In the genomic region with DNA sequence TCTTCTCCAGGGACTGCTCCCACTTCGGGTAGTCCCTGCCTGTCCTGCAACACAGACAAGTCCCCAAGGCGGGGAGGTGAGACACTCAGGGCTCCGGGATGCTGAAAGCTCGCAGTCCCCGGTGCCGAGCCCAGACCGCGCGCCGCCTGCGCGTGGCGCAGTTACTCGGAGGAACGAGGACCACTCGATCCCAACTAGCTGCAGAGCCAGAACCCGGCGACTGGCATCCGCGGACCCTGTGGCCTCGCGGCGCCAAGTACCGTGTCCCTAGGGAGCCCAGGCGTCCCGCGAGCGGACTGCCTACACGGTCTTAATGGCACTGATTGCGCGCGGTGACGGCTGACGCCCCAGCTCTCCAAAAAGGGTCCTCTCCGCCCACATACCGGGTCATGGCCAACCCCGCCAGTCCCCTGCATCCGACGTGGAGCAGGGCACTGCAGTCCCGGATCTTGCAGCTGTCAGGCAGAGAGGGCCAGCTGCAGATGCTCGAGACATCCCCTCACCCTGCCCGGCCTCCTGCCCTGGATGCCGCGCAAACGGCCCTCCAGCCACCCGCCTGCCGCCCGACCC, we compare ENCODE assay signal across 9 mouse cellular contexts. TPM values are rescaled to one million over a fixed set of nuclear protein-coding genes. Genes with fewer than 3 reads are reported as not detected.
DNase-seq lines count a peak whose midpoint lies in the region; ATAC-seq and TF ChIP-seq lines count a peak whose summit lies in the region.
"Had no signal": no experiment of that assay in that cellular context is flagged by ENCODE, and none has a peak within 500 bp of the region (broad histone marks: within the 10 kb centered on the region; RNA-seq: fewer than 3 reads in every experiment).

No protein-coding gene starts in this region.

- H3K27me3 ChIP-seq in intestine, embryonic 14.5 days (replicated peaks; ENCODE audit: control insufficient read depth, insufficient read depth, low read length), result peaks cover 9% of the 10 kb centered on the region; the same call in 1 of the 2 replicates
- peaks cover 56% of the 10 kb centered on the region for H3K27me3 ChIP-seq in limb, embryonic 12.5 days
- H3K27me3 ChIP-seq in midbrain, embryonic 12.5 days, result peaks cover 12% of the 10 kb centered on the region

- DNase-seq in kidney, adult 18-20 months, result peak; percentile 31
- DNase-seq in kidney, adult 8-10 months, result no peak
- DNase-seq in gastrocnemius, postnatal 25 days, result peak; percentile 72
- DNase-seq in intestine, embryonic 14.5 days (ENCODE audit: low spot score), result peak; percentile 89
- DNase-seq in testis, postnatal 14 days (ENCODE audit: low spot score), result peak; percentile 25

- peak overlapping the region; percentile 78 for H3K4me2 ChIP-seq in intestine, embryonic 14.5 days (ENCODE audit: low read length)
- peak overlapping the region; percentile 88 for H3K4me2 ChIP-seq in limb, embryonic 12.5 days
- peak overlapping the region; percentile 97 for H3K4me2 ChIP-seq in midbrain, embryonic 12.5 days (replicated peaks)

- H3K9me3 ChIP-seq in intestine, embryonic 14.5 days (ENCODE audit: control insufficient read depth, low read length), result no peaks in the 10 kb centered on the region
- no peaks in the 10 kb centered on the region for H3K9me3 ChIP-seq in limb, embryonic 12.5 days
- H3K9me3 ChIP-seq in midbrain, embryonic 12.5 days, result no peaks in the 10 kb centered on the region

- peak overlapping the region; percentile 75 for H3K9ac ChIP-seq in intestine, embryonic 14.5 days (ENCODE audit: low read length)
- peak overlapping the region; percentile 79 for H3K9ac ChIP-seq in limb, embryonic 12.5 days (replicated peaks)
- H3K9ac ChIP-seq in midbrain, embryonic 12.5 days (replicated peaks), result peak overlapping the region; percentile 70

- H3K4me1 ChIP-seq in cortical plate, adult 2 months (ENCODE audit: control insufficient read depth, insufficient read depth, low read length), result no peaks in the 10 kb centered on the region
- H3K4me1 ChIP-seq in intestine, embryonic 14.5 days (replicated peaks; ENCODE audit: control insufficient read depth, insufficient read depth, low read length), result peaks cover 6% of the 10 kb centered on the region; the same call in 1 of the 2 replicates
- H3K4me1 ChIP-seq in limb, embryonic 12.5 days (replicated peaks), result peaks cover 13% of the 10 kb centered on the region
- H3K4me1 ChIP-seq in midbrain, embryonic 12.5 days, result peaks cover 14% of the 10 kb centered on the region

- WGBS in intestine, embryonic 14.5 days, result under 1% methylated on average over 48 of the region's 48 CpGs
- WGBS in limb, embryonic 12.5 days, result under 1% methylated on average over 48 of the region's 48 CpGs
- under 1% methylated on average over 46 of the region's 48 CpGs for WGBS in midbrain, embryonic 12.5 days

- no peak for TF ChIP-seq CTCF in cortical plate, adult 2 months (IDR thresholded peaks at IDR 0.05; ENCODE audit: extremely low read depth, insufficient read depth, low read length)

- no peaks in the 10 kb centered on the region for H3K36me3 ChIP-seq in intestine, embryonic 14.5 days (ENCODE audit: control insufficient read depth, insufficient read depth, low read length)
- H3K36me3 ChIP-seq in limb, embryonic 12.5 days, result no peaks in the 10 kb centered on the region
- H3K36me3 ChIP-seq in midbrain, embryonic 12.5 days, result no peaks in the 10 kb centered on the region

- H3K27ac ChIP-seq in cortical plate, adult 2 months (ENCODE audit: insufficient read depth, low read length), result no peak overlapping the region
- peak overlapping the region; percentile 92 for H3K27ac ChIP-seq in intestine, embryonic 14.5 days (ENCODE audit: low read depth)
- H3K27ac ChIP-seq in limb, embryonic 12.5 days, result peak overlapping the region; percentile 88
- peak overlapping the region; percentile 66 for H3K27ac ChIP-seq in midbrain, embryonic 12.5 days (replicated peaks)
- H3K27ac ChIP-seq: macrophage had no signal

- TF ChIP-seq POLR2A in cortical plate, adult 2 months (IDR thresholded peaks at IDR 0.05; ENCODE audit: extremely low read depth, insufficient read depth, low read length), result no peak

- H3K4me3 ChIP-seq in cortical plate, adult 2 months (ENCODE audit: insufficient read depth, low read length), result peak overlapping the region; percentile 67
- peak overlapping the region; percentile 69 for H3K4me3 ChIP-seq in intestine, embryonic 14.5 days (ENCODE audit: low read depth, low read length)
- peak overlapping the region; percentile 71 for H3K4me3 ChIP-seq in limb, embryonic 12.5 days (replicated peaks)
- peak overlapping the region; percentile 63 for H3K4me3 ChIP-seq in midbrain, embryonic 12.5 days

- ATAC-seq in intestine, embryonic 14.5 days (replicated peaks; ENCODE audit: low FRiP score, low TSS enrichment, low read depth), result peak; percentile 68
- ATAC-seq in limb, embryonic 12.5 days (ENCODE audit: insufficient number of reproducible peaks, insufficient read depth, low FRiP score, low TSS enrichment, low read depth), result peak; percentile 79
- peak; percentile 78 for ATAC-seq in midbrain, embryonic 12.5 days (ENCODE audit: low FRiP score, low read depth)

RNA-seq across cellular contexts. Expression of gene Gm9913, which starts 0.9 kb away (rescaled TPM):
- polyA plus RNA-seq in cortical plate, adult 2 months (2012; rRNA removed), result 0.06 and 0.11 TPM in 2 replicates
- total RNA-seq in gastrocnemius, postnatal 25 days (2021), result under 1 TPM; 0.08 to 0.15 TPM
- 0.39 and 0.66 TPM in 2 replicates for polyA plus RNA-seq in intestine, embryonic 14.5 days (2014; fragmentation: Nextera tagmentation; extraction: Ambion mirVana)
- 0.20 and 0.32 TPM in 2 replicates for polyA plus RNA-seq in limb, embryonic 12.5 days (2016; fragmentation: Nextera tagmentation; extraction: Ambion mirVana)
- 0.15 and 0.33 TPM in 2 replicates for polyA plus RNA-seq in midbrain, embryonic 12.5 days (2016; fragmentation: Nextera tagmentation; extraction: Ambion mirVana)
- polyA plus RNA-seq: macrophage had no signal

RNA-seq across cellular contexts. Expression of gene Fbn1, which starts 2.0 kb away (rescaled TPM):
- 1.5 and 2.0 TPM in 2 replicates for polyA plus RNA-seq in cortical plate, adult 2 months (2012; rRNA removed)
- 10 to 100 TPM; 86.1 to 99.8 TPM for total RNA-seq in gastrocnemius, postnatal 25 days (2021)
- polyA plus RNA-seq in intestine, embryonic 14.5 days (2014; fragmentation: Nextera tagmentation; extraction: Ambion mirVana), result 41.8 and 45.1 TPM in 2 replicates
- 11.5 and 14.2 TPM in 2 replicates for polyA plus RNA-seq in limb, embryonic 12.5 days (2016; fragmentation: Nextera tagmentation; extraction: Ambion mirVana)
- polyA plus RNA-seq in midbrain, embryonic 12.5 days (2016; fragmentation: Nextera tagmentation; extraction: Ambion mirVana), result 10.9 and 11.2 TPM in 2 replicates

Comparison
In these comparisons a context has a peak if more than half of its experiments do, and no peak if none do; other contexts are left out.
1. DNase-seq: peak in kidney, adult 18-20 months (single experiment), gastrocnemius, postnatal 25 days (single experiment), intestine, embryonic 14.5 days (single experiment) and testis, postnatal 14 days (single experiment); none in kidney, adult 8-10 months (0 of 2).
2. Peak in every context shown above with its lines, with median percentiles within 50 percentile points of each other: H3K4me3 ChIP-seq, ATAC-seq, H3K4me2 ChIP-seq and H3K9ac ChIP-seq.